Mouse (Mus musculus) lung, adult 2 months (tissue): ENCODE measurements at regions not wholly inside any gene's neighbourhood (a gene's known extent, or its start where the extent isn't known, plus 50 kb on each side); places are given as distances from the start of the nearest gene placed in this dataset.

Experiments
- CTCF ChIP-seq: fragments of 200-500 bp; IDR thresholded peaks from 2 replicates; pipeline ENCODE4 v1.5.1; 2011; ENCODE audit warnings: mild to moderate bottlenecking, low read length, control low read depth; ENCODE audit not compliant: insufficient read depth
- POLR2A ChIP-seq: fragments of 200-500 bp; IDR thresholded peaks from 2 replicates; pipeline ENCODE4 v1.6.1; 2011; ENCODE audit warnings: low read depth, mild to moderate bottlenecking, control low read depth, low read length, borderline replicate concordance; ENCODE audit errors: extremely low read depth

- TF ChIP-seq POLR2A = no peak
- peak; percentile 16; the same call in 1 of the 2 replicates for TF ChIP-seq CTCF
These were observed 53.7 kb upstream of the Gm3045 start for GRCm38 (mm10) chr13:56372727-56373126.
